Mouse (Mus musculus): ENCODE results near the gene Ssr1.

Ssr1 gene

DNA sequence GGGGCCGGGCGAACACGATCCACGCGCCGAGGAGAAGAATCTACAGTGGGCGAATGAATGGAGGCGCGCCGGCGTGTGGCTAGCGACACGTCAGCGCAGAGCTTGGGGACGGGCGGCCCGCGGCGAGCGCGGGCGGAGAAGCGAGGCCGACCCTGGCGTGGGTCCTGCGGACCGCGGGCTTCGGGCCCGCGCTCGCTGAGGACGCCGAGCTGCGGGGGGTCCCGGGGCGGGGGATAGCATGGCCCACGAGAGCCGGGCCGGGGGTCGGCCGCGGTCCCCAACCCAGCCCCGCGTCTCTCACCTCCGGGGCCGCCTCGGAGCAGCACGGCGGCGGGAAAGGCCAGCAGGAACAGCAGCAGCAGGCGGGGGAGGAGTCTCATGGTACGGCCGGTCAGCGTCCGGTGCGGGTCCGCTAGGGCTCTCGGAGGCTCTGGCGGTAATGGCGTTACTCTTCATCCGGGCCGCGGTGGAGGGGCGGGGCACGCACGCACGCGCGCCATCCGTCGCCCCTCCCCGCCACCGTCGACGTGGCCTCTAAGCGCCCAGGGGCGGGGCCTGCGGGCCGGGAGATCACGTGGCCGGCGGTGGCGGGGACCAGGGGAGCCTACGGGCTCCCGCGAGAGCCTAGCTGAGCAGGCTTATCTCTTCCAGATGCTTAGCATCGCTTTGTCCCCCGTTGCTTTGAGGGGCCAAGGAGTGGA, at the start of gene Ssr1:
TSS of gene Ssr1 (minus strand) at position 514 of the 701 bp plus-strand sequence.
- in situ Hi-C loops (cut with MboI, MseI) = loop anchor here (10.0 kb wide), 1 partner anchor 641 kb away; the partner anchor contains the start of gene Bloc1s5

DNA sequence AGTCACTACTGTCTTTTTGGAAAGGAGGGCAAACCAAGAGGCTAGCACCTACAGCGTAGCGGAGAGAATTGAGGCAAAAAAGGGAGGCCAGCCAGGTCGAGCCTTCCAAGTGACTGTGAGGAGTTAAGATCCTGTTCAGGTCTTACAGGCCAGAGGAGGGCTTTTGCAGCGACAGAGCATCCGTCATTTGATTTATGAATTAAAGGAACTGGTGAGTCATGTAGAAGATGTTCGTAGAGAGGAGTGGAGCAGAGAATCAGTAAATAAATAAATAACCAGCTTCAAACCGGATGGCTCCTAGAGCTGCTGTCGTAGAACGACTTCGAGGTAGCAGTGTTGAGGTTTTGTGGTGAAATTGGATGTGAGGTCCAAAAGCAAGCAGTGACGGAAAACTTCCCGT, 43.8 kb upstream of the Ssr1 start:
- in situ Hi-C loops (cut with MboI, MseI) = loop anchor here (5.0 kb wide), 1 partner anchor 41 kb away; no protein-coding TSS in a partner anchor

DNA sequence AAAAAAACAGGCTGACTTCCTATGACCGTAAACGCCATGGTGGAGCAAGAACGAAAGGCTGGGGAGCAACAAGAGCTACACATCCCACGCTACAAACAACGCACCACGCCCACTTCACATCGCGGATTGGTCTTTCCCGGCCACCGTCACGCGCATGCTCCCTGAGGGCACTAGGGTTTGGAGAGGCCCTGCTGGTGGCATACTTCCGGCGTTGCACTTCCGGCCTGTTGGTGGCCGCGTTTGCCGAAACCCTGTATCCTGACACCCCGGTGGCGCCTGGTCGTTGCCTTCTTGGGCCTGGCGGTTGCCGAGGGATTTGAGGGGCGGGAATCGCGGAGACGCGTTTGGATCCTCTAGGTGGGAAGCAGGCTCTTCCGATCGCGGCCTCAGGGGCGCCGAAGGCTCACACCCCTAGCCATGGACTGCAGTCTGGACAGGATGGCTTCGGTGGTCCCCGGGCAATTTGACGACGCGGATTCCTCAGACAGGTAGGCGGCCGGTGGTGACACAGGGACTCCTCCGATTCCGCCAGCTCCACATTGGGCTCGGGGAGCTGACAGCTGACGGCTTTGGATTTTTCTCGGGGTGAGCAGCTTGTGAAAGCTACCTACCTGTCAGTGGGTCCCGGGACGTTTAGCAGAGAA, 43.1 kb upstream of the Ssr1 start, which contains the start of gene Cage1:
TSS of gene Cage1 (minus strand) at position 26 of the 644 bp plus-strand sequence.
- in situ Hi-C loops (cut with MboI, MseI) = loop anchor here (5.0 kb wide), 1 partner anchor 40 kb away; no protein-coding TSS in a partner anchor

DNA sequence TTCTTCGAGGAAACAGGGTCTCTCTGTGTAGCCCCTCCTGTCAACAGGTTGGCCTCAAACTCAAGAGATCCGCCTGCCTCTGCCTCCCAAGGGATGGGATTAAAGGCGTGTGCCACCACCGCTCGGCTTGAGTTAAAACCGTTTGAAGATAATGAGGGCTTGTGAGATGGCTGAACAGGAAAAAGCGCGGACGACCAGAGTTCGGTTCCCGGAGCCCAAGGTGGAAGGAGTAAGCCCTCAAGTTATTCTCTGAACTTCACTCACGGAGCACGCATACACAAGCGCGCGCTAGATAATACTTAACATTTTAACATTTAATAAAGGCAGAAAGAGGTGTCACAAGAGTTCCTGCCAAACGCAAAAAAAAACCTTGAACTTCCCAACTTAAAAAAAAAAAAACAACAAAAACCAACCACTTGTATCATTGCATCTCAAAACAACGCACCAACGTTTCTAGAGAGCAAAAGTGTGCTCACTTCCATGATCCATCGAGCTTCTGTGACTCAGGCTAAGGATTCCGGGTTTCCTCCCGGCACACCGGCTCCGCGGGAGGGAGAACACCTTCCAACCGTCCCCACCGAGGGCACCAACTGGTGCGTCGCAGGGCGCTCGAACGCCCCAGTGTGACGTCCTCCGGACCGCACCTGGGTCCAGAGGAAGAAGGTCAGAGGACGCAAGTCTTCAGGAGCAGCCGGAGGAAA, 42.5 kb upstream of the Ssr1 start, which contains the start of gene Riok1:
TSS of gene Riok1 (plus strand) at position 653 of the 701 bp plus-strand sequence.
- in situ Hi-C loops (cut with MboI, MseI) = loop anchor here (5.0 kb wide), 1 partner anchor 39 kb away; no protein-coding TSS in a partner anchor

DNA sequence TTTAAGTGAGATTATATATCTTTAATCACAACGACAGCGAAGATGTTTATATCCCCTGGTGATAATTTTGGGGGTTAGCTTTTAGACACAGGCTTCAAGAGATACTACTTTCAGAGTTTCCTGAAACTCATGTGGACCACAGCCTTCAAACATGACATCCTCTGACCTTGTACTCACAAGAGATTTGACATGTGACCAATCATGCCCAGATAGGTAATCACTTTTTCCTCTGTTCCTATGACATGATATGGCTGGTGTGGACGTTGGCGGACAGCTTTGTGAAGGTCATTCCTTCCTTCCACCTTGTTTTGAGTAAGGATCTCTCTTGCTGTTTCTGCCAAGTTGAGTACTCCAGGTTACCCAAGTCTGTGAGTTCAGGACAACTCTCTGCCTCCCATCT, 34.4 kb upstream of the Ssr1 start:
- in situ Hi-C loops (cut with MboI, MseI) = no loop called here

DNA sequence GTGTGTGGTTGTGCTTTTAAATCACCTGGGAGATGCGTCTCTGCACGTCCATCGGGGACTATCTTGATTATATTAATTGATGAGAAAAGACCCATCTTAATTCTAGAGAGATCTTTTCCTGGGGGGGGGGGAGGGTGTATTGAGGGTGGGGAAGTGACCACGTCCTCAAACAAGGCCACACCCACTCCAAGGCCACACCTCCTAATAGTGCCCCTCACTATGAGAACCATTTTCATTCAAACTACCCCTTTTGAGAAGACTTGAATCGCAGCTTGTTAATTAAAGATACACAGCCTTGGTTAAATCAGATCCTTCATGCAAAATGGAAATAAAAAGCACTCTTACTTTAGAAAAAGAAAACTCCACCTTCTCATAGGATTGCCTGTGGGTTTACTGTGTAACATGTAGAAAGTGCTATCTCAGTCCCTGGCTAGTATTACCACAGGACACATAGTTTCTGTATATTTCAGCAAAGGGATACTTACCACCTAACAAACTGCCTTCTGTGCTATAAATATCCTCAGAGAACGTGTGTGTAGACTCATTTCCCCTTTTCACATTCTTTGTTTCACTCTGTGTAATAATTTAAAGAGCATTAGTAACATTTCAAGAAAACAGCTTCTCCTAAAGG, 33.7 kb upstream of the Ssr1 start:
- in situ Hi-C loops (cut with MboI, MseI) = no loop called here

DNA sequence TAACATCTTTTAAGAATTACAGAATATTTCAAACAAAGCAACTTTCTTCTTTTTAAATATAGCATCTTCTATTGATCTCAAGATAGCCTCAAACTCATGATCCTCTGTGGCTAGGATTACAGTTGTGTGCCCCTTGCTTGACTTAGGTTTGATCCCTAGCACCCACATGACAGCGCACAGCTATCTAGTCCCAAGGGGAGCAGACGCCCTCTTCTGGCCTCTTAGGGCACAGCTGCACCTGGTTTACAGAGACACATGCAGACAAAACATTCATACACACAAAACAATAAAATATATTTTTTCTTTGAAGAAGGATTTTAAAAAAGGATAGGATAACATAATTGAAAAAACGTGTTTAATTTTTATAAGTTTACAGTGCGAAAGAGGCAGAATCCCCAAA, 31.9 kb upstream of the Ssr1 start:
- in situ Hi-C loops (cut with MboI, MseI) = no loop called here

DNA sequence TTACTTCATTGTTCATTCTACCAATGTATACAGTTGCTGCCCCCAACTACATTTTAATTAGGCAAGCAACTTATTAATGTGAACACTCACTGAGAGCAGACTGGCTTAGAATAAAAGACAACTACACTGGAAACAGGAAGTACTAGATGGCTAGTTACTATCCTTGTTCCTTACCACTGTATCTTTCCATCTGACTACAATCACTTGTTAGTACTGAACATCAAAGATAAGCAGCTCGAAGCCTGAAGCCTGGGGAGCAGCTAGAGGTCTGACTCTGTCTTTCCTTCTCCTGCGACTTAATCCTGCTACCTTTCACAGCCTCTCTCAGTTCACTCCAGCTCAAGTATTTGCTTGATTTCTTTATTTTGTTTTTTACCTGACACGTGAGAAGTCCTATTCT, 24.8 kb upstream of the Ssr1 start:
- in situ Hi-C loops (cut with MboI, MseI) = no loop called here

DNA sequence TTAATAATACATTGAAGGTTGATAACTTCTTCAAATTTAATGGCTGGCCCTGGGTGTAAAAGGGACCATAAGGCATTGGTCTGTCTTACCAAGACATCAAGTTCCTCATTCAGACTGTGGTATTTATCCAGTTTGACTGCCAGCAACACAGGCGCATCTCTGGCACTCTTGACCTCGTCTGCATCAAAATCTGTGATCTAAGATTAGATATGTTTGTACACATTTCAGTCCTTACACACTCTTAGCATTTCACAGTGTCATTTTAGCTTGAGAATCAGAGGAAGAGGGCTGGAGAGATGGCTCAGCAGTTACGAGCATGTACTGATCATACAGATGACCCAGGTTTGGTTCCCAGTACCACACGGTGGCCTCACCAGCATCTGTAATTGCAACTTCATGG, 21.6 kb upstream of the Ssr1 start:
- in situ Hi-C loops (cut with MboI, MseI) = no loop called here

DNA sequence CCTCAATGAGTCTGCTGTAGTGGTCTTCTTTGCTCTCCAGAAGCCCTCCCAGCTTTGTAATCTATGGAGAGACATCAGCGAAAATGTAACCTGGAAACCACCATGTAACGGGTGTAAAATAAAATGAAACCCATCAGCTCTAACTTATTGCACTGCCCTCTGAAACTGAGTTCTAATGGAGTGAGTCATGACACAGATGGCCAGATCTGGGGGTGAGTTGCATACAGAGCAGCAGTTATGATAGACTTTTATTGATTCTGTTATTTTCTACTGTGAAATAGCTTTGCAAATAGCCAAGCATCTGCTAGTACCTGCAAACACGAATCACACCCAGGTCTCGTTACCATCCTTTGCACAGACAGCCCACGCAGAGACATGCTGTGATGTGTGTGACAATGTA, 18.4 kb upstream of the Ssr1 start:
- in situ Hi-C loops (cut with MboI, MseI) = no loop called here

DNA sequence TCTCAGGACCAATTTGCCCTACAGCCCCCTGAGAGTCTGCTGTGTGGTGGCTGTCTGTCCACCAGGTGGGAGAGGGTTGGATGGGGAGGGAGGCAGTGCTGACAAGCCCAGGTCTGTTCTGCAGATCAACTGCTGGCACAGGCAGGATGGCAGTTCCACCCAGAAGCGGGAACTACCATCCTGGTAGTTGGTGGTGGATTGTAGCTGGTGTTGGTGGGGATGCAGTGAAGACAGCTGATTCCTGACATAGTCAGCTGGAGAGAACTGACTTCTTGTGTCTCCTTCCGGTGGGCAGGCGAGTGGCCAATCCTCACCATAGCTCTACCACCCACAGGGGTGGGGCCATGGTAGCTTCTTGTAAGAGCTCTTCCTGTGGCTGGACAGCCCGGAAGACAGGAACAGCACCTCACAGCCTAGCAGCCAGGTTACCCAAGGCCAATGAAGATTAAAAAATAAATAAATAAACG, 16.5 kb upstream of the Ssr1 start:
- in situ Hi-C loops (cut with MboI, MseI) = no loop called here

DNA sequence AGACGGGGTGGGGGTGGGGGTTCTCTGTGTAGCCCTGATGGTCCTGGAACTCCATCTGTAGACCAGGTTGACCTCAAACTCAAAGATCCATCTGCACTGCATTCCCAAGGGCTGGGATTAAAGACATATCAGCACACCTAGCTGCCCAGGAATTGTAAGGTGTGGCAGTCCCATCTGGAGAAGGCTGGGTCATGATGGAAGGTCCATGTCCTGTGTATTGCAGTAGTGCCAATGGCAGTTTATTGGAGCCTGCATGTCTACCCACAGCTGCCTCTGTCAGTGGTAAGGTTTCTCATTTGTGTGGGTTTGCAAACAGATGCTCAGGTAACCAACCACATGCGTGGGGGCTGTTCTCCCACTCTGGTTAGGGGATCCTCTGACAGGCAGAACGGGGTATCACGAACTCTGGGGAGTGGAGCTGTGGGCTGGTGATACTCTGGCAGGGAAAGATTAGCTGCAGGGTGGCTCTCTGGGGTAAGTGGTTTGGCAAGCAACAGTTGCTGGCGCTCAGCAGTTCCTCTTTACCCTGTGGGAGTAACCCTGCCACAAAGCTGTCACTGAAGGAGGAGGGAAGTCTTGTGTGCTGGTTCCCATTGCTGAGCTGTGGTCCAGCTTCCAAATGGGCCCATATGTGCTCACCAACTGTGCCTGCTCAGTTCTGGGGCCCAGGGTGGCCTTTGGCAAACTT, 15.8 kb upstream of the Ssr1 start:
- in situ Hi-C loops (cut with MboI, MseI) = no loop called here

DNA sequence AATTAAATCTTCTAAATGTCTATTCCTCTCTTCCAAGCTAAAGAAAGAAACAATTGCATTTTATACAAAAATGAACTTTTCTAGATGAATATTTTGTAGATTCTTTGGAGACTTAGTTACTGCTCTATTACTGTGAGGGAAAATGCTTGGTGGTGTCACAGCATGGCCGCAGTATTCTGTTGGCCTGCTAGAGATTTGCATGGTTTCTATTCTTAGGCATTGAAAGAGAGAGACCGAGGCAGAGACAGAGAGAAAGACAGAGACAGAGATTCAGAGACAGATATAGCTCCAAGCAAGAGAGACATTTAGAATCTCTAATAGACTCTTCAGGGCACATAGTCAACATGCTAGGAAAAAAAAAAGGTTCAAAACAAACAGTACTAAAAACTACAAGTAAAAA, 14.0 kb upstream of the Ssr1 start:
- in situ Hi-C loops (cut with MboI, MseI) = no loop called here

DNA sequence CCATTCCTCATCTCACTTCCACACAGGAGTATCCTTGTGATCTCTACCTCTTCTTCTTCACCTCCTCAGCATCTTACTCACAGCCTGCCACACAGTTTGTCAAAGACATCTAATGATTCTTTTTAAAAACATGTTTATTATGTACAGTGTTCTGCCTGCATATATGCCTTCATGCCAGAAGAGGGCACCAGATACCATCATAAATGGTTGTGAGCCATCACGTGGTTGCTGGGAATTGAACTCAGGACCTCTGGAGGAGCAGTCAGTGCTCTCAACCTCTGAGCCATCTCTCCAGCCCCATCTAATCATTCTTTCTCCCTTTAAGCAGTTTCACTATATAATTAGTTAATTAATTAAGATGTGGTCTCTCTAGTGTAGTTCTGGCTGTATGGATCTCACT, 8.4 kb upstream of the Ssr1 start:
- in situ Hi-C loops (cut with MboI, MseI) = no loop called here

DNA sequence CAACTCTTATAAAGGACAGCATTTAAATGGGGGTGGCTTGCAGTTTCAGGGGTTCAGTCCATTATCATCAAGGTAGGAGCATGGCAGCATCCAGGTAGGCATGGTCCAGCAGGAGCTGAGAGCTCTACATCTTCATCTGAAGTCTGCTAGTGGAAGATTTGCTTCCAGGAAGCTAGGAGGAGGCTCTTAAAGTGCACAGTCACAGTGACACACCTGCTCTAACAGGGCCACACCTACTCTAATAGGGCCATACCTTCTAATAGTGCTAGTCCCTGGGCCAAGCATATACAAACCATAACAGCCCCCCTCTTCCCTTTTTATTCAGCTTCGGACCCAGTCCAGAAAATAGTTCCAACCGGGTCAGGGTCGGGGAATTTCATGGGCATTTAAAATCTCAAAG, 5.7 kb upstream of the Ssr1 start:
- in situ Hi-C loops (cut with MboI, MseI) = loop anchor here (5.0 to 10.0 kb wide), 2 partner anchors 38 to 635 kb away; partner anchors contain the start of genes Bloc1s5, Cage1 and Riok1

DNA sequence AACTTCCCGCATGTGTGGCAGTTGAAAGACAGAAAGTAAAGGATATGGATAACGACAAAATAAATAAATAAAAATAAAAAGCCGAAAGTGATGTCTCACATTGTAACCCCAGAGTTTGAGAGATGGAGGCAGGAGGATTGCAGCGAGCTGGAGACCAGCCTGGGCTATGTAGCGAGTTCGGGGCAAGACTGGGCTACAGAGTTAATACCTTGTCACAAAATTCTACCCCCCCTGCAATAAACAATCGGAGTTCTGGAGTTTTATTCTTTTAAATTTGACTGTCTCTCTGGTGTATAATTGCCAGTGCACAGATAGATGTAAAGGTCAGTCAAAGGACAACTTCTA, 360 bp upstream of the Ssr1 start:
- in situ Hi-C loops (cut with MboI, MseI) = loop anchor here (10.0 kb wide), 1 partner anchor 640 kb away; the partner anchor contains the start of gene Bloc1s5

DNA sequence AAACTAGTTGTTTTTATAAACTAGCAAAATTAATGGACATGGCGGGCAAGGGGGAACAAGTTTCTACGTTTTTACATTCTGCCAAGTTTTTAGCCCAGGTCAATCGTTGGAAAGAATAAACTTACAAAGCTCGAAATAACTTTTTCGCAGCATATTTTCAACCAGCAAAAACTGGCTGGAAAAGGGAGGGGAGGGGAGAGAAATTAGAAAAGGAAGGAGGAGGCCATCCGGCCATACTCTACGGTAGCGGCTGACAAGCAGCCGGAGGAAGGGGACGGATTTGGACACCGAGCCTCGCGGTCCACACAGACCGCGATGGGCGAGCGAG, 677 bp downstream of the Ssr1 start:
- in situ Hi-C loops (cut with MboI, MseI) = loop anchor here (10.0 kb wide), 1 partner anchor 641 kb away; the partner anchor contains the start of gene Bloc1s5

DNA sequence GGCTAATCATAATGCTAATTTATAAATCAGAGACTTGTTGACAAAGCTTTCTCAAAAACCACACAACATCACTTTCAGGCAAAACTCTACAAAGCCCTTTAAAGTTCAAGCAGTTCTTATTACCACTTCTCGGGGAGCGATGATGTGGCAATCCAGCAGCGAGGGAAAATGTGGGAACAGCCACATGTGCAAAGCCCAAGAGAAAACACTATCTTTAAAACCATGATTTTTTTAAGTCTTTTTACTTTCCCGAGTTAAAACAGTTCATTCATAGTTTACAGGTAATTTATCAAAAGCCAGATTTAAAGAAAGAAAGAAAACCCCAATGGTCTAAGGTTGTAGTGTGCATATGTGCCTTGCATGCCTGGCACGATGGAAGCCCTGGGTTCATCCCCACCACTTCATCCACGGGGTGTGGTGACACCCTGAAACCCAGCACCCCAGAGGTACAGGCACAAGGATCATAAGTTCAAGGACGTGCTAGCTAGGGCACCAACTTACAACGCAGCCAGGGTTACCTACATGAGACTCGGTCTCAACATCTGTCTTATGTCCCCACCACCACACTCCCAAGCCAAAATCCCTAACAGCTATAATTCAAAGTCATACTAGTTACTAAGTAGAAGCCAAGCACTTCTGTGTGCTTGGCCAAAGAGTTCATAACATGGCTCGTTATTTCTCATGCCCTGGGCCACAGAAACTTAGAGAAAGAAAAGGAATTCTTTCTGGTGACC, 1.2 kb downstream of the Ssr1 start:
- in situ Hi-C loops (cut with MboI, MseI) = loop anchor here (10.0 kb wide), 1 partner anchor 642 kb away; the partner anchor contains the start of gene Bloc1s5

DNA sequence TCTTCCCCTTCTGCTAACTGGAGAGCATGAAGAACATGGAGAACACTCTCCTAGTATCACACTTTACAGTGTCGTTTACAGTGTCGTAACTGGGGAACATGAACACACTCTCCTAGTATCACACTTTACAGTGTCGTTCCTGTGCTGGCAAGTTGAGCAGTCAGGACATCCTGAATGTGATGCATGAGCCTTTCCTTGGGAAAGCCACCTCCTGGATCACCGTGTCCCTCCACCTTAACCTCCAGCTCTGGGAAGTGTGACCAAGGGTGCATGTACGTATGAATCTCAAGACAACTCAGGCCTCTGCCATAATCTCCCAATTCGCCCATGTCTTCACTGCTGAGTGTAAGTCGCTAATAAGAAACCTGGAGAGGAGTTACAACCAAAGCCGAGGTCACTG, 4.3 kb downstream of the Ssr1 start:
- in situ Hi-C loops (cut with MboI, MseI) = loop anchor here (10.0 kb wide), 1 partner anchor 645 kb away; the partner anchor contains the start of gene Bloc1s5

DNA sequence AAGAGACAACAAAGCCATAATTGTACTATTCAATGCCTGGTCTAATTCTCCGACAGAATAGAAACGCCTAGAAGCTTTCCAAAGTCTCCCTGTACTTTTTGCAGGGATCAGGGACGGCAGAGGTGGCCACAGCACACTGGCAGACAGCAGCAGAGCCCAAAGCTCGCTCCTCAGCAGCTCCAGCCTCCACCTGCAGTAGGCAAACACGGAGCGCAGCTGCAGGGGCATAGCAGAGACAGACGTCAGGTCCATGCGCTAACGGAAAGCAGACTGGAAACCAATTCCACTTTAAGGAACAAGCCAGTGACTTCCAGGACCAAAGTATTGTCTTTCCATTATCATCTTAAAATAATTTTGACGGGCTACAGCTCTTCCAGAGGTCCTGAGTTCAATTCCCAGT, 7.9 kb downstream of the Ssr1 start:
- in situ Hi-C loops (cut with MboI, MseI) = no loop called here
